Mouse (Mus musculus): ENCODE results near the gene Scrn2.

GRCm38 (mm10) chr11:97021121-97021765, 8.5 kb upstream of the Scrn2 start:
- no peak for TF ChIP-seq TAL1 (IDR thresholded peaks at IDR 0.05; ENCODE audit: low read length)
- no peak for TF ChIP-seq ZNF384 (IDR thresholded peaks at IDR 0.05; ENCODE audit: low read depth, low read length)
- no peak for TF ChIP-seq RAD21 (IDR thresholded peaks at IDR 0.05; ENCODE audit: low read depth, low read length)
- TF ChIP-seq NRF1 (IDR thresholded peaks at IDR 0.05; ENCODE audit: insufficient read depth, low read depth, low read length, poor library complexity, severe bottlenecking) = no peak
- no peak for TF ChIP-seq E2F4 (IDR thresholded peaks at IDR 0.05; ENCODE audit: borderline replicate concordance, low read depth, low read length)
- TF ChIP-seq POLR2A (IDR thresholded peaks at IDR 0.05; ENCODE audit: control insufficient read depth in 1 of 2, insufficient read depth in 1 of 2, low read depth in 1 of 2, low read length in 2 of 2, poor library complexity in 1 of 2) = no peak
- TF ChIP-seq ZC3H11A (IDR thresholded peaks at IDR 0.05; ENCODE audit: low read depth, low read length) = no peak
- no peak for TF ChIP-seq GATA1 (IDR thresholded peaks at IDR 0.05; ENCODE audit: low read depth, low read length)
- no peak for TF ChIP-seq HCFC1 (IDR thresholded peaks at IDR 0.05; ENCODE audit: low read depth, low read length)
- TF ChIP-seq POLR2AphosphoS2 (IDR thresholded peaks at IDR 0.05; ENCODE audit: low read length) = no peak
- TF ChIP-seq CTCF (IDR thresholded peaks at IDR 0.05 in 2 of 3, conservative IDR thresholded peaks at IDR 0.05 in 1 of 3; ENCODE audit: control insufficient read depth in 1 of 3, insufficient read depth in 1 of 3, low read depth in 2 of 3, low read length in 3 of 3, poor library complexity in 1 of 3, severe bottlenecking in 1 of 3) = no peak
- TF ChIP-seq SMC3 (IDR thresholded peaks at IDR 0.05; ENCODE audit: low read depth, low read length) = no peak
- no peak for TF ChIP-seq ELF1 (IDR thresholded peaks at IDR 0.05; ENCODE audit: low read depth, low read length)

Measured in MEL (cell line).